Mouse (Mus musculus) heart, postnatal 4 days (tissue): ENCODE results near the gene 4933427D14Rik. TPM values are rescaled to one million over a fixed set of nuclear protein-coding genes. Genes with fewer than 3 reads are reported as not detected.

ENCODE experiments used
- total RNA-seq, 2 experiments: library from RNA; stranded (reverse); gene quantifications; 2 replicates each; pipeline ENCODE4 v1.2.3; 2021

4933427D14Rik gene
- total RNA-seq, 2 experiments from 2014 or later = 6.0 to 7.4 TPM

Other genes starting within 250 kb of the 4933427D14Rik start
- under 1 TPM in 1 of 2 experiments, not detected in 1; 0.29 TPM for gene Aipl1, start 169.9 kb downstream of the 4933427D14Rik start, total RNA-seq
- gene Pimreg, start 165.4 kb downstream of the 4933427D14Rik start, total RNA-seq = 10 to 100 TPM; 30.5 to 38.3 TPM
- gene Pitpnm3, start 71.7 kb downstream of the 4933427D14Rik start, total RNA-seq = 1 to 10 TPM; 1.7 TPM
- under 1 TPM; 0.45 TPM for gene Gm43951, start 619 bp downstream of the 4933427D14Rik start, total RNA-seq
- gene Txndc17, start 88 bp upstream of the 4933427D14Rik start, total RNA-seq = 10 to 100 TPM; 47.4 to 48.7 TPM
- gene Med31, start 8.1 kb upstream of the 4933427D14Rik start, total RNA-seq = 10 to 100 TPM; 12.0 to 12.5 TPM
- under 1 TPM; 0.38 to 0.50 TPM for gene Slc13a5, start 59.8 kb upstream of the 4933427D14Rik start, total RNA-seq
- gene Xaf1, start 94.2 kb upstream of the 4933427D14Rik start, total RNA-seq = 1 to 10 TPM; 7.6 to 7.7 TPM
- not detected for gene Fbxo39, start 107.0 kb upstream of the 4933427D14Rik start, total RNA-seq
- under 1 TPM; 0.26 to 0.50 TPM for gene Tekt1, start 155.0 kb upstream of the 4933427D14Rik start, total RNA-seq
- gene Smtnl2, start 204.3 kb upstream of the 4933427D14Rik start, total RNA-seq = 10 to 100 TPM; 62.2 to 63.4 TPM
- not detected for gene Ggt6, start 228.1 kb upstream of the 4933427D14Rik start, total RNA-seq
- 10 to 100 TPM; 55.6 to 55.9 TPM for gene Mybbp1a, start 233.9 kb upstream of the 4933427D14Rik start, total RNA-seq